10 mouse cellular contexts compared by ENCODE assay signal in genomic region chr11:88526711-88527110, GRCm38 (mm10).
A peak's percentile ranks its signal among the peaks of the same experiment; 100 is the strongest.
DNase-seq lines count a peak whose midpoint lies in the region; ATAC-seq and TF ChIP-seq lines count a peak whose summit lies in the region.
"Had no signal": no experiment of that assay in that cellular context is flagged by ENCODE, and none has a peak within 500 bp of the region (broad histone marks: within the 10 kb centered on the region; RNA-seq: fewer than 3 reads in every experiment).

No protein-coding gene starts in this region.

- DNase-seq in spleen, postnatal 36 days (ENCODE audit: low spot score in 2 of 2) = peak; percentile 48 to 53
- DNase-seq in spleen, postnatal 10 days (ENCODE audit: low spot score in 2 of 2) = no peak
- no peak for DNase-seq in hindbrain, postnatal 0 days (ENCODE audit: low spot score)
- DNase-seq in liver, embryonic 11.5 days (ENCODE audit: low spot score) = no peak
- no peak for DNase-seq in cerebellum, postnatal 25 days
- DNase-seq in lung, adult 2 months = no peak
- DNase-seq: layer of hippocampus, adult 9-11 months; spleen, adult 18-20 months had no signal

- no peaks in the 10 kb centered on the region for H3K9me3 ChIP-seq in embryonic facial prominence, embryonic 15.5 days (replicated peaks)
- H3K9me3 ChIP-seq in hindbrain, postnatal 0 days (ENCODE audit: low read length) = no peaks in the 10 kb centered on the region
- H3K9me3 ChIP-seq in liver, embryonic 11.5 days (ENCODE audit: control insufficient read depth, low read length) = no peaks in the 10 kb centered on the region
- H3K9me3 ChIP-seq: liver, embryonic 12.5 days had no signal

- no peak overlapping the region for H3K4me2 ChIP-seq in embryonic facial prominence, embryonic 15.5 days (replicated peaks)
- no peak overlapping the region for H3K4me2 ChIP-seq in hindbrain, postnatal 0 days (ENCODE audit: low read depth, low read length)
- no peak overlapping the region for H3K4me2 ChIP-seq in liver, embryonic 11.5 days
- H3K4me2 ChIP-seq: liver, embryonic 12.5 days had no signal

- no peak for ATAC-seq in embryonic facial prominence, embryonic 15.5 days (ENCODE audit: insufficient number of reproducible peaks, low FRiP score, low TSS enrichment, low read depth)
- ATAC-seq in hindbrain, postnatal 0 days = no peak
- no peak for ATAC-seq in liver, embryonic 11.5 days (replicated peaks; ENCODE audit: low FRiP score)
- ATAC-seq: liver, embryonic 12.5 days had no signal

- H3K4me3 ChIP-seq in embryonic facial prominence, embryonic 15.5 days (replicated peaks) = no peak overlapping the region
- H3K4me3 ChIP-seq in hindbrain, postnatal 0 days (ENCODE audit: low read length) = no peak overlapping the region
- no peak overlapping the region for H3K4me3 ChIP-seq in liver, embryonic 11.5 days (ENCODE audit: low read depth, low read length)
- no peak overlapping the region for H3K4me3 ChIP-seq in lung, adult 2 months (replicated peaks; ENCODE audit: extremely low read depth, low read depth, low read length)
- H3K4me3 ChIP-seq: liver, embryonic 12.5 days had no signal

- H3K9ac ChIP-seq in embryonic facial prominence, embryonic 15.5 days = no peak overlapping the region
- no peak overlapping the region for H3K9ac ChIP-seq in hindbrain, postnatal 0 days (replicated peaks; ENCODE audit: low read length)
- no peak overlapping the region for H3K9ac ChIP-seq in liver, embryonic 11.5 days (ENCODE audit: low read depth, low read length)
- H3K9ac ChIP-seq: liver, embryonic 12.5 days had no signal

- no peak for TF ChIP-seq CTCF in hindbrain, postnatal 0 days (IDR thresholded peaks at IDR 0.05; ENCODE audit: low read depth)
- no peak for TF ChIP-seq CTCF in lung, adult 2 months (IDR thresholded peaks at IDR 0.05; ENCODE audit: insufficient read depth, low read length)

- no peak for TF ChIP-seq POLR2A in lung, adult 2 months (IDR thresholded peaks at IDR 0.05; ENCODE audit: borderline replicate concordance, extremely low read depth, low read depth, low read length)

- H3K27ac ChIP-seq in embryonic facial prominence, embryonic 15.5 days (replicated peaks) = 0 out of 2 replicates have a peak overlapping the region, but pooled peaks have one; percentile 17
- peak overlapping the region; percentile 84; the same call in 1 of the 2 replicates for H3K27ac ChIP-seq in hindbrain, postnatal 0 days
- no peak overlapping the region for H3K27ac ChIP-seq in liver, embryonic 11.5 days (ENCODE audit: low read depth, low read length)
- H3K27ac ChIP-seq: liver, embryonic 12.5 days had no signal

- no peaks in the 10 kb centered on the region for H3K36me3 ChIP-seq in embryonic facial prominence, embryonic 15.5 days
- H3K36me3 ChIP-seq in hindbrain, postnatal 0 days (ENCODE audit: insufficient read depth, low read length) = no peaks in the 10 kb centered on the region
- H3K36me3 ChIP-seq in liver, embryonic 11.5 days (ENCODE audit: control insufficient read depth, insufficient read depth, low read length) = no peaks in the 10 kb centered on the region
- H3K36me3 ChIP-seq: liver, embryonic 12.5 days had no signal

- H3K27me3 ChIP-seq in embryonic facial prominence, embryonic 15.5 days = no peaks in the 10 kb centered on the region
- no peaks in the 10 kb centered on the region for H3K27me3 ChIP-seq in hindbrain, postnatal 0 days (ENCODE audit: insufficient read depth, low read length)
- no peaks in the 10 kb centered on the region for H3K27me3 ChIP-seq in liver, embryonic 11.5 days (replicated peaks; ENCODE audit: control insufficient read depth, insufficient read depth, low read length)
- H3K27me3 ChIP-seq: liver, embryonic 12.5 days had no signal

- WGBS in embryonic facial prominence, embryonic 15.5 days = 26% methylated on average over 7 of the region's 7 CpGs
- WGBS in hindbrain, postnatal 0 days = 13% methylated on average over 7 of the region's 7 CpGs
- WGBS in liver, embryonic 11.5 days = 52% methylated on average over 7 of the region's 7 CpGs
- WGBS in lung, adult 2 months = 48% methylated on average over 7 of the region's 7 CpGs

- peaks cover 77% of the 10 kb centered on the region for H3K4me1 ChIP-seq in embryonic facial prominence, embryonic 15.5 days
- peaks cover 60% of the 10 kb centered on the region for H3K4me1 ChIP-seq in hindbrain, postnatal 0 days (ENCODE audit: insufficient read depth, low read length)
- peaks cover 60% of the 10 kb centered on the region for H3K4me1 ChIP-seq in liver, embryonic 11.5 days (replicated peaks; ENCODE audit: control insufficient read depth, insufficient read depth, low read length)
- H3K4me1 ChIP-seq in lung, adult 2 months (ENCODE audit: control insufficient read depth, insufficient read depth, low read length) = peaks cover 42% of the 10 kb centered on the region

Comparison
In these comparisons a context has a peak if more than half of its experiments do, and no peak if none do; other contexts are left out.
1. DNase-seq: peak in spleen, postnatal 36 days (2 of 2); none in spleen, postnatal 10 days (0 of 2), hindbrain, postnatal 0 days (single experiment), liver, embryonic 11.5 days (single experiment), cerebellum, postnatal 25 days (0 of 2) and lung, adult 2 months (single experiment).